Mouse (Mus musculus): ENCODE results near the gene Ptprm.

DNA sequence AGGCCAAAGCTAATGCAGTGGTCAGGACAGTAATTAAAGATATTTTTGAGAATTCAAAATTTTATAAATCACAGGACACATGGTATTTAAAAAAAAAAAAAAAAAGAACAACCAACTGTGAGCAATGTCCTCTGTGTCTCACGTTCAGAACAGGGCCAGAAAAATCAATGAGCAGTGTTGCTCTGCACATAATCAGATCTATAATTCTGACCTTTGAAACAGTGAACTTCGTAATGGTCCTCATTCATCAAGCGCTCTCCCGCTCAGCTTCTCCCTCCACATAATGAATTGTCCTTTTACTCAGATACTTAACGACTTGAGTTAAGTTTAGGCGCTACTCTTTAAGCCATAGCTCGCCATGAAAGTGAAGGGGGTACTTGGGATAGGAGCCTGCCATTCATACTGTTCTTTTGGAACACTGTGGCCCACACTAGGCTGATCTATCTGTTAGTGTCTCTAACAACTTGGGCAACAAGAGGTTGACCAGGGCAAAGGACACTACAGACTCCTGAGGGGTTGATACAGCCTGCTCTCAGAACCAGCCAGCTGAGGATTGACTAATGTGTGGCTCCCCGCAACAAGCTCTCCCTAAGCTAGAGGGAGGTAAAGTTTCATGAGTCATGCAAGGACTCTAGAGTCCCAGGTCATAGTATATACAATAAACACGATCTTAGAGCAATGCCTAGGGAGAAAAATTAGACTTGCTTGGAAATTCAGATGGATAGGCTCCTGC lies 473.1 kb downstream of the Ptprm start:
- no peak for TF ChIP-seq POLR2A (IDR thresholded peaks at IDR 0.05; ENCODE audit: low read depth, low read length)
- TF ChIP-seq CTCF (IDR thresholded peaks at IDR 0.05; ENCODE audit: borderline replicate concordance, insufficient read depth, low read length): no peak

Data from embryonic fibroblast, embryonic 13.5 days (primary cell).